Mouse (Mus musculus) bone marrow, adult 2 months (tissue): Measurements from ENCODE around the gene Mrpl16. TPM values are rescaled to one million over a fixed set of nuclear protein-coding genes. Genes with fewer than 3 reads are reported as not detected.

Experiments
- H3K27ac ChIP-seq: fragments of 200-500 bp; 2 replicates; pipeline ENCODE4 v1.5.1; 2012; ENCODE audit warnings: low read depth, mild to moderate bottlenecking, control low read depth, inconsistent platforms, low read length; ENCODE audit not compliant: control insufficient read depth, poor library complexity, insufficient read depth
- H3K4me1 ChIP-seq: fragments of 200-500 bp; 2 replicates; pipeline ENCODE4 v1.6.1; 2011; ENCODE audit warnings: low read length; ENCODE audit not compliant: control insufficient read depth, insufficient read depth
- H3K4me3 ChIP-seq: fragments of 200-500 bp; replicated peaks from 2 replicates; pipeline ENCODE3; 2011; ENCODE audit warnings: mild to moderate bottlenecking, low read depth, low read length, control low read depth; ENCODE audit not compliant: control insufficient read depth
- CTCF ChIP-seq: fragments of 200-500 bp; IDR thresholded peaks from 2 replicates; pipeline ENCODE4 v1.5.1; 2011; ENCODE audit warnings: low read length, control low read depth; ENCODE audit not compliant: control insufficient read depth, insufficient read depth
- POLR2A ChIP-seq: fragments of 200-500 bp; IDR thresholded peaks from 2 replicates; pipeline ENCODE4 v1.6.1; 2011; ENCODE audit warnings: low read depth, mild to moderate bottlenecking, control low read depth, low read length, borderline replicate concordance; ENCODE audit not compliant: control insufficient read depth
- WGBS: fragments of 180-500 bp; shearing (Covaris S2); methylation state at CpG from one replicate; pipeline ENCODE4 v1.1.7; 2018; 5-methylcytosine and 5-hydroxymethylcytosine counted together
- polyA plus RNA-seq: library from polyadenylated mRNA; stranded (reverse); fragments of >200 nt; gene quantifications from 2 replicates; pipeline ENCODE4 v1.2.4, GENCODE M21; 2011; ENCODE audit warnings: low replicate concordance; ENCODE audit not compliant: missing spikeins, insufficient read depth, insufficient read length

Gene Mrpl16
- polyA plus RNA-seq, 1 experiment, result 17.5 TPM

GRCm38 (mm10) chr19:11747298-11747697, 22.9 kb upstream of the Mrpl16 start, which contains the start of gene Gif:
Gene Gif (plus strand): TSS chr19:11747554.
- Histone ChIP-seq H3K4me1 (no peaks in the 10 kb centered on the region; the same call in 1 of the 2 replicates), H3K27ac (no peak within 1 kb of the TSS), H3K4me3 (no peak within 1 kb of the TSS)
- 84% methylated on average over 2 of the region's 2 CpGs for WGBS
- TF ChIP-seq CTCF (no peak), POLR2A (no peak)

GRCm38 (mm10) chr19:11765059-11765458, 5.1 kb upstream of the Mrpl16 start:
- 71% methylated on average over 3 of the region's 3 CpGs for WGBS
- Histone ChIP-seq H3K4me3 (no peak overlapping the region), H3K27ac (no peak overlapping the region), H3K4me1 (peaks cover 2% of the 10 kb centered on the region)
- TF ChIP-seq CTCF (no peak), POLR2A (no peak)

GRCm38 (mm10) chr19:11766413-11766812, 3.8 kb upstream of the Mrpl16 start:
- Histone ChIP-seq H3K27ac (peak overlapping the region; percentile 74), H3K4me1 (peaks cover 2% of the 10 kb centered on the region), H3K4me3 (no peak overlapping the region)
- TF ChIP-seq POLR2A (no peak), CTCF (no peak)
- WGBS, result 13% methylated on average over 4 of the region's 4 CpGs

- WGBS, result 2% methylated on average over 3 of the region's 3 CpGs
- TF ChIP-seq POLR2A (no peak), CTCF (peak; percentile 80)
- Histone ChIP-seq H3K4me3 (no peak overlapping the region), H3K4me1 (peaks cover 2% of the 10 kb centered on the region), H3K27ac (no peak overlapping the region)
Measured at GRCm38 (mm10) chr19:11768163-11768562, 2.0 kb upstream of the Mrpl16 start.

- no peak overlapping the region for H3K27ac ChIP-seq
- TF ChIP-seq CTCF (no peak), POLR2A (no peak)
- WGBS, result 87% methylated on average over 5 of the region's 5 CpGs
- peaks cover 2% of the 10 kb centered on the region for H3K4me1 ChIP-seq
- H3K4me3 ChIP-seq, result no peak overlapping the region
Measured at GRCm38 (mm10) chr19:11769257-11769920, 802 bp upstream of the Mrpl16 start.

GRCm38 (mm10) chr19:11777191-11777865, 7.1 kb downstream of the Mrpl16 start:
- Histone ChIP-seq H3K4me3 (no peak overlapping the region), H3K4me1 (no peaks in the 10 kb centered on the region), H3K27ac (no peak overlapping the region)
- TF ChIP-seq CTCF (no peak), POLR2A (no peak)
- WGBS, result 63% methylated on average over 7 of the region's 7 CpGs

GRCm38 (mm10) chr19:11785409-11786154, 15.4 kb downstream of the Mrpl16 start:
- no peak overlapping the region for H3K27ac ChIP-seq
- H3K4me1 ChIP-seq, result no peaks in the 10 kb centered on the region
- H3K4me3 ChIP-seq, result no peak overlapping the region
- 86% methylated on average over 14 of the region's 14 CpGs for WGBS
- no peak for TF ChIP-seq CTCF
- TF ChIP-seq POLR2A, result no peak

GRCm38 (mm10) chr19:11787826-11788225, 17.6 kb downstream of the Mrpl16 start:
- H3K27ac ChIP-seq, result no peak overlapping the region
- no peaks in the 10 kb centered on the region for H3K4me1 ChIP-seq
- TF ChIP-seq CTCF, result no peak
- TF ChIP-seq POLR2A, result no peak
- no peak overlapping the region for H3K4me3 ChIP-seq
- WGBS, result 82% methylated on average over 6 of the region's 6 CpGs
